Mouse (Mus musculus): ENCODE measurements around the gene Arhgap17. TPM values are rescaled to one million over a fixed set of nuclear protein-coding genes. Genes with fewer than 3 reads are reported as not detected.

Arhgap17 gene
- total and polyA plus RNA-seq, 2 experiments from 2014 or later: 6.4 to 8.9 TPM

DNA sequence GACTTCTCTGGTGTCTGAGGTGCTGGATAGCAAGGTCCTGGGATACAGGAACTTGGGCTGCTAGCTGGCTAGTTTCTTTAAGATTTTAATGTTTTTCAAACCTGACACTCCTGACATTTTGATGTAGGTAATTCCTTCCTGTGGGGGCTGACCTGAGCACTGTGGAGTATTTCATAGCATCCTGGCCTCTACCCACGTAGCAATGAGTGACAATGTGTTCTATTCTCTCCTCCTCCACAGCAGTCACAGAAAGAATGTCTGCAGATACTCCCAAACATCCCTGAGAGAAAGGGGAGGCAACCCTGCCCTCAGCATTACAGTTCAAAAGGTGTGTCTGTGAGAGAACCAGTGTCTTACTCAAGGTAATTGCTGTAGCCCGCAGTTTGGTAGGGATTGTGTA, 19.5 kb downstream of the Arhgap17 start:
- 50% methylated on average over 2 of the region's 2 CpGs for WGBS
- Histone ChIP-seq H3K36me3 (replicated peaks; ENCODE audit: control insufficient read depth, insufficient read depth, low read length) (no peaks in the 10 kb centered on the region), H3K4me2 (ENCODE audit: low read depth, low read length) (no peak overlapping the region), H3K27ac (ENCODE audit: low read depth) (no peak overlapping the region), H3K27me3 (ENCODE audit: control insufficient read depth, insufficient read depth, low read length) (no peaks in the 10 kb centered on the region), H3K9me3 (replicated peaks; ENCODE audit: control insufficient read depth, low read length) (no peaks in the 10 kb centered on the region), H3K4me3 (ENCODE audit: low read depth, low read length) (no peak overlapping the region), H3K4me1 (ENCODE audit: control insufficient read depth, insufficient read depth) (no peaks in the 10 kb centered on the region), H3K9ac (replicated peaks; ENCODE audit: low read depth, low read length) (no peak overlapping the region)
- DNase-seq (ENCODE audit: low spot score) (no peak), ATAC-seq (ENCODE audit: insufficient read depth, low read depth) (no peak)
- no peak for TF ChIP-seq CTCF (IDR thresholded peaks at IDR 0.05; ENCODE audit: low read depth)
- no peak for TF ChIP-seq EP300 (IDR thresholded peaks at IDR 0.05; ENCODE audit: low read depth)

DNA sequence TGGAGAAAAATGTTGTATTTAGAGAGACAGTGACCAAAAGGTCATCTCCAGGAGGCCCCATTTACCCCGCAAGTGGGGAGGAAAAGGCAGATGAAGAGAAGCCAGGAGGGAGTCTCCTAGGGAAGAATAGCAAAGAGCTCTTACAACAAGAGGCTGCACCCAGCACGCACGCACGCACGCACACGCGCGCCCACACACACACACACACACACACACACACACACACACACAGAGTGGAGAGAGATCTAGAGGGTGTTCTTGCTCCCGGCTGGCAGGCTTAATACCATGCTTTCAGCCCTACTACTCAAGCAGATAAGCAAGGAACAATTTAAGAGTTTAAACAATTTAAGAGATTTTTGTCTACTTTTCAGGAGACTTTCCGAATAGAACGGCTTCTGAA, 19.9 kb downstream of the Arhgap17 start:
- Histone ChIP-seq H3K9ac (replicated peaks; ENCODE audit: low read depth, low read length) (no peak overlapping the region), H3K4me3 (ENCODE audit: low read depth, low read length) (no peak overlapping the region), H3K27me3 (ENCODE audit: control insufficient read depth, insufficient read depth, low read length) (no peaks in the 10 kb centered on the region), H3K36me3 (replicated peaks; ENCODE audit: control insufficient read depth, insufficient read depth, low read length) (no peaks in the 10 kb centered on the region), H3K27ac (ENCODE audit: low read depth) (no peak overlapping the region), H3K4me1 (ENCODE audit: control insufficient read depth, insufficient read depth) (no peaks in the 10 kb centered on the region), H3K4me2 (ENCODE audit: low read depth, low read length) (no peak overlapping the region), H3K9me3 (replicated peaks; ENCODE audit: control insufficient read depth, low read length) (no peaks in the 10 kb centered on the region)
- WGBS: 72% methylated on average over 11 of the region's 11 CpGs
- DNase-seq (ENCODE audit: low spot score): no peak
- ATAC-seq (ENCODE audit: insufficient read depth, low read depth): no peak
- TF ChIP-seq CTCF (IDR thresholded peaks at IDR 0.05; ENCODE audit: low read depth) (no peak), EP300 (IDR thresholded peaks at IDR 0.05; ENCODE audit: low read depth) (no peak)

DNA sequence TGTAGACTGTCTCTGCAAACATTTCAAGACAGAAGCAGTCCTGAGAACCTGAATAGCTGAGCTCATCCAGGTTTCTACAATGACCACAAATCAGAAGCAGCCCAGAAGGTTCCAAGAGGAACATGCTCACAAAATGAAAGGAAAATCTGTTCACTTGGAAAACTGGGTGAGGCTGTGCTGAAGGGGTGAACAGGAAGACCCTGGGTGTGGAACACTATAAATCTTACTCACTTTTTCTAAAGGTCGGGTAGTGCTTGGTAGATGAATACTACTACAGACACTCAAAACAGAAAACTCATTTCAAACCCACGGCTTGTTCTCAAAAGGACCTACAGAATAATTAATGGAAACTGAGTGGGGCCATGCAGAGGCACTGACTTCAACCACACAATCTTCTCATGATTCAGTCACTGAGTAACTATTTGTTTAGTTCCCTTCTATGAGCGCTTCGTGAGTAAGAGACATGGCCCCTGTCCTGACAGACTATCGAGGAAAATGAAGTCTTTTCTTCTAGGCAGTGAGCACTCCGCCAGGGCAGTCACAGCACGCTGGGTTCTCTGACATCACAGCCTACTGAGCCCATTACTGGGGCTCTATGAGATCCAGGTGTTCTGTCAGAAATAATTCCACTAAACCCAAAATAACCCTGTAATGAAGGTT, 23.0 kb downstream of the Arhgap17 start:
- H3K36me3 ChIP-seq (replicated peaks; ENCODE audit: control insufficient read depth, insufficient read depth, low read length): no peaks in the 10 kb centered on the region
- DNase-seq (ENCODE audit: low spot score) (no peak), ATAC-seq (ENCODE audit: insufficient read depth, low read depth) (no peak)
- no peaks in the 10 kb centered on the region for H3K27me3 ChIP-seq (ENCODE audit: control insufficient read depth, insufficient read depth, low read length)
- WGBS: 80% methylated on average over 7 of the region's 7 CpGs
- H3K4me3 ChIP-seq (ENCODE audit: low read depth, low read length): no peak overlapping the region
- no peak overlapping the region for H3K4me2 ChIP-seq (ENCODE audit: low read depth, low read length)
- H3K27ac ChIP-seq (ENCODE audit: low read depth): no peak overlapping the region
- H3K9ac ChIP-seq (replicated peaks; ENCODE audit: low read depth, low read length): no peak overlapping the region
- H3K9me3 ChIP-seq (replicated peaks; ENCODE audit: control insufficient read depth, low read length): no peaks in the 10 kb centered on the region
- peaks cover 13% of the 10 kb centered on the region for H3K4me1 ChIP-seq (ENCODE audit: control insufficient read depth, insufficient read depth)
- TF ChIP-seq EP300 (IDR thresholded peaks at IDR 0.05; ENCODE audit: low read depth): no peak
- no peak for TF ChIP-seq CTCF (IDR thresholded peaks at IDR 0.05; ENCODE audit: low read depth)

DNA sequence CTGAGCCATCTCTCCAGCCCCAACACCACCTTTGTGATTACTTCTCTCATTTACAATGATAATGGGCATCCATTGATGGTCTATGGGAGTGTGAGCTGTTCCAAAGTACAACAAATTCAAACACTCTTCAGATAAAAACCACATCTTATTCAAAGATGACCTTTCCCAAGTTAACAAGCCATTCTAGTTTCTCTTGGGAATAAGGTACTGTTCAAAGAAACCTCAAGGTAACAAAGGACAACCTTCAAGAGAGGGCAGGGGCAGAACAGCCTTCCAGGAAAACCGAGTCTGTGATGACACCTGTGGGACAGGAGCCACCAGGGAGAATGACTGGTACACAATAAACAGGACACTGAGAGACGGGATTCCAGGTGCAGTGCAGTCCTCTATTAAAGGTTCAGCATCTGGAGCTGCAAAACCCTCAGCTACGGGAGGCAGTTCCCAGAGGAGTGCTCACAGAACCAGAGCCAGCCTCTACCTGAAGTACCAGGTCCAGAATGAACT, 24.6 kb downstream of the Arhgap17 start:
- DNase-seq (ENCODE audit: low spot score) (no peak), ATAC-seq (ENCODE audit: insufficient read depth, low read depth) (no peak)
- Histone ChIP-seq H3K9ac (replicated peaks; ENCODE audit: low read depth, low read length) (no peak overlapping the region), H3K36me3 (replicated peaks; ENCODE audit: control insufficient read depth, insufficient read depth, low read length) (no peaks in the 10 kb centered on the region), H3K4me1 (ENCODE audit: control insufficient read depth, insufficient read depth) (peaks cover 20% of the 10 kb centered on the region), H3K4me2 (ENCODE audit: low read depth, low read length) (no peak overlapping the region), H3K27ac (ENCODE audit: low read depth) (no peak overlapping the region), H3K27me3 (ENCODE audit: control insufficient read depth, insufficient read depth, low read length) (no peaks in the 10 kb centered on the region), H3K9me3 (replicated peaks; ENCODE audit: control insufficient read depth, low read length) (no peaks in the 10 kb centered on the region), H3K4me3 (ENCODE audit: low read depth, low read length) (no peak overlapping the region)
- WGBS: 84% methylated on average over 3 of the region's 3 CpGs
- TF ChIP-seq EP300 (IDR thresholded peaks at IDR 0.05; ENCODE audit: low read depth) (no peak), CTCF (IDR thresholded peaks at IDR 0.05; ENCODE audit: low read depth) (no peak)

DNA sequence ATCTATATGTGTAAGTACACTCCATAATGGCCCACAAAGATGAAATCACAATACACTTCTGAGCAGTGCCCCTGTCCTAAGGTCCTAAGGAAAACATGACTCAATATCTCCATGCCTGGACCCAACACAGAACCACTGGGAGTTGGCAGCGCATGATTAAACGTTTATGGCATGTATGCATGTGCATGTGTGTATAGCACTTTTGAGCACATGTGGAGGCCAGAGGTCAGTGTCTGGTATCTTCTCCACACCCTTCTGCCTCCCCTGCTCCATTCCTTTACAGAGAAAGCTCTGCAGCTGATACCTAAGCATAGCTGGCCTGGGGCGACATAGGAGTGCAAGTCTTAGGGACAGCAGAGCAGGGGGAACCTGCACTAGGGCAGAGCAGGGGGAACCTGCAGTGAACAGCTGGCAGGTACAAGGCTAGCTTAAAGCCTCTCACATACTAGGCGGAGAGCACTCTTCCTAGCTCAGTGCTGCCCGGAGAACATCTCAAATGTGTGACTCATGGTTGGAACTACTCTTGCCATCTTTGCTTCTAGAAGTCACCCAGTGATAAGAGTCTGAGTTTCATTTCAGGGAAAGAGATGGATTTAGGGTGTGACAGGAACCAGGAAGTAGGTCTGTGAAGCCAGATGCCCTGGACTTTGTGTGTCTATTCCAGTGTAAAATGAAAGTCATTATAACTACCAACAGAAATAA, 25.5 kb downstream of the Arhgap17 start:
- ATAC-seq (ENCODE audit: insufficient read depth, low read depth) (no peak), DNase-seq (ENCODE audit: low spot score) (no peak)
- Histone ChIP-seq H3K4me2 (ENCODE audit: low read depth, low read length) (no peak overlapping the region), H3K36me3 (replicated peaks; ENCODE audit: control insufficient read depth, insufficient read depth, low read length) (no peaks in the 10 kb centered on the region), H3K4me1 (ENCODE audit: control insufficient read depth, insufficient read depth) (peaks cover 22% of the 10 kb centered on the region), H3K9me3 (replicated peaks; ENCODE audit: control insufficient read depth, low read length) (no peaks in the 10 kb centered on the region), H3K27ac (ENCODE audit: low read depth) (no peak overlapping the region), H3K4me3 (ENCODE audit: low read depth, low read length) (no peak overlapping the region), H3K9ac (replicated peaks; ENCODE audit: low read depth, low read length) (no peak overlapping the region), H3K27me3 (ENCODE audit: control insufficient read depth, insufficient read depth, low read length) (no peaks in the 10 kb centered on the region)
- TF ChIP-seq CTCF (IDR thresholded peaks at IDR 0.05; ENCODE audit: low read depth): no peak
- no peak for TF ChIP-seq EP300 (IDR thresholded peaks at IDR 0.05; ENCODE audit: low read depth)
- WGBS: 78% methylated on average over 5 of the region's 5 CpGs
